20 mouse cellular contexts compared by ENCODE assay signal in genomic region chr2:29896071-29896470, GRCm38 (mm10).
"Had no signal": no experiment of that assay in that cellular context is flagged by ENCODE, and none has a peak within 500 bp of the region (broad histone marks: within the 10 kb centered on the region; RNA-seq: fewer than 3 reads in every experiment).

No protein-coding gene starts in this region.

- H3K27me3 ChIP-seq: limb, embryonic 13.5 days; liver, embryonic 12.5 days; liver, embryonic 15.5 days; lung, embryonic 15.5 days; megakaryocyte, embryonic 14.5 days; neural tube, embryonic 13.5 days had no signal

- DNase-seq: kidney, adult 18-20 months; kidney, adult 9 months; kidney, postnatal 25 days; layer of hippocampus, adult 9-11 months; liver; lung, adult 18-20 months; lung, postnatal 10 days; lung, postnatal 36 days; midbrain, embryonic 14.5 days; retina, postnatal 1 day; thymus, postnatal 25 days had no signal

- H3K27ac ChIP-seq: layer of hippocampus, adult 2 months; limb, embryonic 10.5 days; limb, embryonic 13.5 days; liver, embryonic 12.5 days; liver, embryonic 15.5 days; lung, embryonic 15.5 days; midbrain, embryonic 10.5 days; neural tube, embryonic 13.5 days had no signal

- H3K4me3 ChIP-seq: layer of hippocampus, adult 2 months; limb, embryonic 10.5 days; limb, embryonic 13.5 days; liver, embryonic 12.5 days; liver, embryonic 15.5 days; lung, embryonic 15.5 days; megakaryocyte, embryonic 14.5 days; midbrain, embryonic 10.5 days; neural tube, embryonic 13.5 days had no signal

- ATAC-seq: liver, embryonic 12.5 days had no signal
